Mouse (Mus musculus): Measurements from ENCODE around the gene Zfpm1. TPM values are rescaled to one million over a fixed set of nuclear protein-coding genes. Genes with fewer than 3 reads are reported as not detected.
A peak's percentile ranks its signal among the peaks of the same experiment; 100 is the strongest.

Zfpm1 gene
- polyA plus RNA-seq, 1 experiment from 2014 or later = 2.3 TPM

DNA sequence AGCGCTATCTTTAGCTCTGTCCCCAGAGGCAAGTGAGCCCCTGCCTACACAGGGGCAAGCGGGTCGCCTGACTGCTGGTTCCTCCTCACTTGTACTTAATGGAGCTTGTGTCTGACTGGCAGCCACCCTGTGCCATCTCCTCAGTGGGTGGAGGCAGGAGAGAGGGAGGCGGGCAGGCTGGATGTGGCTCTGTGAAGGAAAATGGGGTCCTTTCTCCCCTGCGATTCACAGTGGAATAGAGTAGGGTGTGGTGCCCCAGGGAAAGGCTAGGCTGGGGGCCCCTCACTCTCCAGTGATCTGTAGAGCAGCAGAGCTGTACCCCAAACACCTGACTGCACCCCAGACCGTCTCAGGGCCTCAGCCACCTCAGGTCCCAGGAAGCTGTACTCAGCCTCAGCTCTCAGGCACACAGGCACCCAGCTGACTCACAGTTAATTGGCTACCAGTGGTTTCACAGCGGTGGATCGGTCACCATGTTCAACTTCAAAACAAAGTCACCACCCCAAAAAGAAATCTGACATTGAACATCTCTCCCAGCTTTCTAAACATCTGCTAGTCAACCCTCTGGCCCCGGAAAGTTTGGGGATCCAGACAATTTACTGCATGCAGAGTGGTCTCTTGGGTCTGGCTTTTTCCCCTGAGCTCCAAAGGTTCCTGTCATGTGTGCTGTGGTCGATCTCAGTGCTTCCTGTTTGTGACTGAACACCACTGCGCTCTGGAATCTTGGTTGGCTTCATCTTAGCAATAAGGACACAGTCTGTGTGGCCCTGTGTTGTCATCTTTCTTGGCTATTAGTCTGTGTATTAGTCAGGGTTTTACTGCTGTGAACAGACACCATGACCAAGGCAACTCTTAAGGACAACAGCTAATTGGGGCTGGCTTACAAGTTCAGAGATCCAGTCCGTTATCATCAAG is 63.5 kb downstream of the Zfpm1 start:
- peaks cover 10% of the 10 kb centered on the region; the same call in 1 of the 2 replicates for H3K27me3 ChIP-seq (ENCODE audit: control insufficient read depth, insufficient read depth, low read length)
- ATAC-seq (ENCODE audit: low FRiP score, low TSS enrichment) (no peak), DNase-seq (no peak)
- no peaks in the 10 kb centered on the region for H3K36me3 ChIP-seq (ENCODE audit: control insufficient read depth, insufficient read depth, low read length)
- no peak overlapping the region for H3K4me3 ChIP-seq (replicated peaks; ENCODE audit: low read depth, low read length)
- H3K9ac ChIP-seq (replicated peaks; ENCODE audit: low read length) = no peak overlapping the region
- H3K4me1 ChIP-seq (ENCODE audit: control insufficient read depth, insufficient read depth, low read length) = peaks cover 27% of the 10 kb centered on the region
- 54% methylated on average over 12 of the region's 12 CpGs for WGBS
- H3K4me2 ChIP-seq (ENCODE audit: low read length) = no peak overlapping the region
- no peak overlapping the region for H3K27ac ChIP-seq (replicated peaks; ENCODE audit: low read depth, low read length)
- no peaks in the 10 kb centered on the region for H3K9me3 ChIP-seq (ENCODE audit: control insufficient read depth, low read length)

- no peak overlapping the region for H3K27ac ChIP-seq (replicated peaks; ENCODE audit: low read depth, low read length)
- no peaks in the 10 kb centered on the region for H3K9me3 ChIP-seq (ENCODE audit: control insufficient read depth, low read length)
- DNase-seq = peak; percentile 64
- peaks cover 32% of the 10 kb centered on the region for H3K4me1 ChIP-seq (ENCODE audit: control insufficient read depth, insufficient read depth, low read length)
- no peaks in the 10 kb centered on the region; the same call in 1 of the 2 replicates for H3K27me3 ChIP-seq (ENCODE audit: control insufficient read depth, insufficient read depth, low read length)
- no peak for ATAC-seq (ENCODE audit: low FRiP score, low TSS enrichment)
- WGBS = 68% methylated on average over 5 of the region's 5 CpGs
- H3K9ac ChIP-seq (replicated peaks; ENCODE audit: low read length) = no peak overlapping the region
- no peak overlapping the region for H3K4me2 ChIP-seq (ENCODE audit: low read length)
- no peaks in the 10 kb centered on the region for H3K36me3 ChIP-seq (ENCODE audit: control insufficient read depth, insufficient read depth, low read length)
- H3K4me3 ChIP-seq (replicated peaks; ENCODE audit: low read depth, low read length) = no peak overlapping the region
Measured at GRCm38 (mm10) chr8:122347811-122348552, 66.0 kb downstream of the Zfpm1 start.

DNA sequence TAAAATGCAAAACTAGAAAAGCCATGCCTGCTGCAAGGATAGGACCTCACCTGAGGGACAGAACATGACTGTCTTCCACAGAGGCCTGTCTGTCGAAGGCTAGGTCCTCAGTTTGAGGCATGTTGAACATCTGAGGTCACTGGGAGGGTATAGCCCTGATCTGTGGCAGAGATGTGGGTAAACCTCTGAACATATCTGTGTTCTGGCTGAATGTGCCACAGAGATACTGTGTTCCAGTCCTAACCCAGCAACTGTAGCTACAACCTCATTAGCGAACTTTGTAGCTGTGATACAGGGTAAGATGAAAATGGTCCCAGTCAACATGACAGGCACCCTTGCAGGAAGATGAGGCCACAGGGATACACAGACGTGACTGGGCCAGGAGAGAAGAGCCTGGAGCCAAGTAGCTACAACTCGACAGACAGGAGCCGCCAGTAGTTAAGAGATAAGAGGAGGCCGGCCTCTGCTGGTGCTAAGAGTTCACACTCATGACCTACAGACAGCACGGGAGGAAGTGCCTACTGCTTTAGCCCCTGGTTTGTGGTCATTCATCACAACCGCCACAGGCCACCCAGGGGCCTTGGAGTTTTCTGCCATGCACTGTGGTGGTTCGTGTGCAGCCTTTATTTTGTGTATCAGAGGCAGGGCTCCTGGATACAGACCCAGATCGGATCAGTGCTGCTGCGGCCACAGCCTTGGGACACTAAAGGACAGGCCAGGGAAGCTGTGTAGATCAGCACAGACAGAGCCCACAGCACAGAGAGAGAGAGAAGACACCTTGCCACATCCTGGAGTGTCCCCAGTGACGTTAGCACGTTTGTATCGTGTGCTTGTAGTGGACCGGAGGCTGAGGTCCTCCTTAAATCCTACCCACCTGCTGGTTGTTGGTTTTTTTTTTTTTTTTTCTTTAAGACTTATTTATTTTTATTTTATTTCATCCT is 67.7 kb downstream of the Zfpm1 start:
- ATAC-seq (ENCODE audit: low FRiP score, low TSS enrichment) = no peak
- 42% methylated on average over 15 of the region's 15 CpGs for WGBS
- Histone ChIP-seq H3K4me3 (replicated peaks; ENCODE audit: low read depth, low read length) (no peak overlapping the region), H3K9me3 (ENCODE audit: control insufficient read depth, low read length) (no peaks in the 10 kb centered on the region), H3K36me3 (ENCODE audit: control insufficient read depth, insufficient read depth, low read length) (no peaks in the 10 kb centered on the region), H3K4me2 (ENCODE audit: low read length) (no peak overlapping the region), H3K9ac (replicated peaks; ENCODE audit: low read length) (no peak overlapping the region; the same call in 1 of the 2 replicates), H3K27ac (replicated peaks; ENCODE audit: low read depth, low read length) (peak overlapping the region; percentile 42), H3K4me1 (ENCODE audit: control insufficient read depth, insufficient read depth, low read length) (peaks cover 18% of the 10 kb centered on the region), H3K27me3 (ENCODE audit: control insufficient read depth, insufficient read depth, low read length) (no peaks in the 10 kb centered on the region)
- DNase-seq = no peak

DNA sequence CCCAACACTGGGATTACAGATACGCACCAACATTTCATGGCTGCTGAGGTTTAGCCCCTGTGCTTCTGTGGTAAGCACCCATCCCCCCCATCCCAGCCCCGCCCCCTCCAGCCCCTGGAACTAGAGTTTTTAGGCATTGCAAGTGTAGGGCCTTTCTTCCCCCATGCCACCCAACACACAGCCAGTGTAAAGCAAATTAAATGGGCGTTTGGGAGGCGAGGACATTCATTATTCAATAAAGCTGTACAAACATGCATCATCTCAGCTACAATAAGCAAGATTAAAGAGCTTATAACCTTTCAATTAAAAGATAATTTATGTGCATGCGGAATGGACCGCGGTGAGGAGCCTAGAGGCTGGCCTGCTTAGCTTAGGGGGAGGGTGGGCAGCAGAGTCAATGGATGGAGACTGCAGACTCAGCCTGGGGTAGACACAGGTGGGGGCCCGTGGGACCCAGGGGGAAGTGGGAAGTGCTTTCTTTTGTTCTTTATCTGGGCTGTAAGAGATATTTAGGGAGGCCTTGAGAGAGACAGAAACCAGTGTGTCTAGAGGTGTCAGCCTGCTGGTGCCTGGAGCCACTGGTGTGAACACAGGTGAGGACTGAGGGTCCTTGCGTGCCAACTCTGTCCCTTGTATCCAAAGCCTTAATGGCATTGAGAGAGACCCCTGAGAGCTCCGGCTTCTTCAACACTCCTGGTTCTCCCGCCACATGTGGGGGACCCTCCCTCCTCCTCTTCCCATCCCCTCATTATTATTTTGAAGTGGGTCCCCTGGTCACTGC is 68.6 kb downstream of the Zfpm1 start:
- Histone ChIP-seq H3K4me1 (ENCODE audit: control insufficient read depth, insufficient read depth, low read length) (peaks cover 15% of the 10 kb centered on the region), H3K4me2 (ENCODE audit: low read length) (no peak overlapping the region), H3K9ac (replicated peaks; ENCODE audit: low read length) (no peak overlapping the region), H3K4me3 (replicated peaks; ENCODE audit: low read depth, low read length) (no peak overlapping the region), H3K9me3 (ENCODE audit: control insufficient read depth, low read length) (no peaks in the 10 kb centered on the region), H3K36me3 (ENCODE audit: control insufficient read depth, insufficient read depth, low read length) (no peaks in the 10 kb centered on the region), H3K27me3 (ENCODE audit: control insufficient read depth, insufficient read depth, low read length) (no peaks in the 10 kb centered on the region), H3K27ac (replicated peaks; ENCODE audit: low read depth, low read length) (no peak overlapping the region; the same call in 1 of the 2 replicates)
- 14% methylated on average over 11 of the region's 11 CpGs for WGBS
- ATAC-seq (ENCODE audit: low FRiP score, low TSS enrichment) = peak; percentile 53; the same call in 1 of the 2 replicates
- DNase-seq = peak; percentile 59

GRCm38 (mm10) chr8:122354157-122354556 is 72.2 kb downstream of the Zfpm1 start:
- DNase-seq = no peak
- no peak overlapping the region for H3K4me3 ChIP-seq (replicated peaks; ENCODE audit: low read depth, low read length)
- no peak overlapping the region for H3K27ac ChIP-seq (replicated peaks; ENCODE audit: low read depth, low read length)
- peaks cover 15% of the 10 kb centered on the region for H3K4me1 ChIP-seq (ENCODE audit: control insufficient read depth, insufficient read depth, low read length)
- no peaks in the 10 kb centered on the region for H3K36me3 ChIP-seq (ENCODE audit: control insufficient read depth, insufficient read depth, low read length)
- no peak overlapping the region for H3K9ac ChIP-seq (replicated peaks; ENCODE audit: low read length)
- 83% methylated on average over 8 of the region's 8 CpGs for WGBS
- no peaks in the 10 kb centered on the region for H3K9me3 ChIP-seq (ENCODE audit: control insufficient read depth, low read length)
- H3K27me3 ChIP-seq (ENCODE audit: control insufficient read depth, insufficient read depth, low read length) = no peaks in the 10 kb centered on the region
- ATAC-seq (ENCODE audit: low FRiP score, low TSS enrichment) = no peak
- H3K4me2 ChIP-seq (ENCODE audit: low read length) = no peak overlapping the region

GRCm38 (mm10) chr8:122355642-122356606 is 74.0 kb downstream of the Zfpm1 start:
- H3K27me3 ChIP-seq (ENCODE audit: control insufficient read depth, insufficient read depth, low read length) = no peaks in the 10 kb centered on the region
- no peak overlapping the region for H3K4me2 ChIP-seq (ENCODE audit: low read length)
- no peak overlapping the region for H3K9ac ChIP-seq (replicated peaks; ENCODE audit: low read length)
- H3K4me1 ChIP-seq (ENCODE audit: control insufficient read depth, insufficient read depth, low read length) = peaks cover 3% of the 10 kb centered on the region
- WGBS = 80% methylated on average over 9 of the region's 9 CpGs
- no peaks in the 10 kb centered on the region for H3K36me3 ChIP-seq (ENCODE audit: control insufficient read depth, insufficient read depth, low read length)
- H3K4me3 ChIP-seq (replicated peaks; ENCODE audit: low read depth, low read length) = no peak overlapping the region
- no peak for DNase-seq
- no peak for ATAC-seq (ENCODE audit: low FRiP score, low TSS enrichment)
- no peaks in the 10 kb centered on the region for H3K9me3 ChIP-seq (ENCODE audit: control insufficient read depth, low read length)
- no peak overlapping the region for H3K27ac ChIP-seq (replicated peaks; ENCODE audit: low read depth, low read length)

DNA sequence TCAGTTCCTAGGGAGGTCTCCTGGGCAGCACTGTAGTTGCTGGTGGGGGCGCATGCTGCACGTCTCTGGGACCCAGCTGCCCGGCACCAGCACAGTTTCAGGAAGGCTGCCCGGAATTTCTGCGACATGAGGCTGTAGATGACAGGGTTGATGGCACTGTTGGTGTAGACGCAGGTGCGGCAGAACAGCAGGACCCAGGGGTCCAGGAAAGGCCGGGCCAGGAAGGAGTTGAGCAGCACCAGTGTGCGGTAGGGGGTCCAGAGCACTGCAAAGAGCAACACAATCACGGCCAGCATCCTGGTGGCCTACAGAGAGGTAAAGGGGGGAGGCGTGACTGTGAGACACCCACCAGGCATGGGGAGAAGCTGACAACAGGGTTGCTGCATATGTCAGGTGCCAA is 75.3 kb downstream of the Zfpm1 start:
- no peak overlapping the region for H3K4me2 ChIP-seq (ENCODE audit: low read length)
- no peaks in the 10 kb centered on the region for H3K36me3 ChIP-seq (ENCODE audit: control insufficient read depth, insufficient read depth, low read length)
- ATAC-seq (ENCODE audit: low FRiP score, low TSS enrichment) (no peak), DNase-seq (no peak)
- 58% methylated on average over 11 of the region's 11 CpGs for WGBS
- no peak overlapping the region for H3K27ac ChIP-seq (replicated peaks; ENCODE audit: low read depth, low read length)
- H3K27me3 ChIP-seq (ENCODE audit: control insufficient read depth, insufficient read depth, low read length) = no peaks in the 10 kb centered on the region
- no peak overlapping the region for H3K4me3 ChIP-seq (replicated peaks; ENCODE audit: low read depth, low read length)
- no peak overlapping the region for H3K9ac ChIP-seq (replicated peaks; ENCODE audit: low read length)
- H3K9me3 ChIP-seq (ENCODE audit: control insufficient read depth, low read length) = no peaks in the 10 kb centered on the region
- H3K4me1 ChIP-seq (ENCODE audit: control insufficient read depth, insufficient read depth, low read length) = no peaks in the 10 kb centered on the region

Measured in midbrain, embryonic 14.5 days (tissue).